Mouse (Mus musculus) testis, adult 2 months (tissue): ENCODE measurements around the gene Rab40c. TPM values are rescaled to one million over a fixed set of nuclear protein-coding genes. Genes with fewer than 3 reads are reported as not detected.

ENCODE experiments used
- H3K27ac ChIP-seq: fragments of 200-500 bp; 2 replicates; pipeline ENCODE4 v1.5.1; 2012; ENCODE audit warnings: low read depth, low read length; ENCODE audit not compliant: control insufficient read depth, insufficient read depth
- H3K27me3 ChIP-seq: fragments of 200-500 bp; 2 replicates; pipeline ENCODE4 v1.6.1; 2012; ENCODE audit warnings: mild to moderate bottlenecking, low read length, moderate library complexity; ENCODE audit not compliant: control insufficient read depth, insufficient read depth
- H3K36me3 ChIP-seq: fragments of 200-500 bp; 2 replicates; pipeline ENCODE4 v1.6.1; 2012; ENCODE audit warnings: mild to moderate bottlenecking, low read length; ENCODE audit not compliant: control insufficient read depth, insufficient read depth
- H3K4me1 ChIP-seq: fragments of 200-500 bp; 2 replicates; pipeline ENCODE4 v1.6.1; 2012; ENCODE audit warnings: low read length; ENCODE audit not compliant: control insufficient read depth, insufficient read depth
- H3K4me3 ChIP-seq: fragments of 200-500 bp; 2 replicates; pipeline ENCODE4 v1.5.1; 2012; ENCODE audit warnings: low read depth, mild to moderate bottlenecking, low read length, moderate library complexity, mixed read lengths; ENCODE audit not compliant: control insufficient read depth
- CTCF ChIP-seq: fragments of 200-500 bp; IDR thresholded peaks from 2 replicates; pipeline ENCODE4 v1.5.1; 2012; ENCODE audit warnings: low read depth, mild to moderate bottlenecking, inconsistent platforms, low read length, moderate library complexity; ENCODE audit not compliant: control insufficient read depth, insufficient read depth, insufficient replicate concordance
- POLR2A ChIP-seq: fragments of 200-500 bp; IDR thresholded peaks from 2 replicates; pipeline ENCODE4 v1.6.1; 2012; ENCODE audit warnings: low read depth, mild to moderate bottlenecking, inconsistent platforms, low read length, moderate library complexity; ENCODE audit not compliant: control insufficient read depth
- polyA plus RNA-seq: library from polyadenylated mRNA; depleted of rRNA; stranded (reverse); fragments of >200 nt; gene quantifications from 2 replicates; pipeline ENCODE4 v1.2.3, GENCODE M21; 2012

The Rab40c gene
- polyA plus RNA-seq, 1 experiment: 31.9 TPM

- H3K4me1 ChIP-seq: no peaks in the 10 kb centered on the region
- H3K27ac ChIP-seq: no peak overlapping the region
- H3K4me3 ChIP-seq: no peak overlapping the region
- TF ChIP-seq CTCF: no peak
- TF ChIP-seq POLR2A: no peak
- H3K27me3 ChIP-seq: no peaks in the 10 kb centered on the region
- no peaks in the 10 kb centered on the region for H3K36me3 ChIP-seq
Measured at GRCm38 (mm10) chr17:25958771-25959494, 39.4 kb upstream of the Rab40c start.

- Histone ChIP-seq H3K27me3 (no peaks in the 10 kb centered on the region), H3K27ac (no peak overlapping the region), H3K4me1 (no peaks in the 10 kb centered on the region), H3K36me3 (no peaks in the 10 kb centered on the region), H3K4me3 (no peak overlapping the region)
- TF ChIP-seq POLR2A (no peak), CTCF (no peak)
Measured at GRCm38 (mm10) chr17:25957586-25958051, 38.1 kb upstream of the Rab40c start.

GRCm38 (mm10) chr17:25956631-25957030 lies 37.1 kb upstream of the Rab40c start:
- no peaks in the 10 kb centered on the region for H3K36me3 ChIP-seq

DNA sequence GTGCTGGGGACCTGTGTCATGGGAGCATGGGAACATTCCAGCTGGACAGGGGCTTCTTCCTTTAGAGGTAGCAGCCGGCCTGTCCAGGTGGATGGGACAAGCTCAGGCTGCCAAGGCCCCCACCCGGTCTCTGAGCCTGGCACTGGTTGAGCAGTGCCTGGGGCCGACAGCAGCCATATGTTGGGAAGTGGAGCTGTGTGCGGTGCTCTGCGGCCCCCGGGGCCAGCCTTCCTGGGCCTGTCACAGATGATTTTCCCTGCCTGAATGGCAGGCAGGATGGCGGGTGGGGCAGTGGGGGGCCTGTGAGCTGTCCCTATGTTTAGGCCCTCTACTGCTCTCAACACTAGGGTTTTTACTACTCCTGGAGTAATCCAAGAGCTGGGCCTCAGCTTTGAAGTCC lies 36.7 kb upstream of the Rab40c start:
- no peak overlapping the region for H3K27ac ChIP-seq
- H3K4me1 ChIP-seq: peaks cover 3% of the 10 kb centered on the region
- H3K27me3 ChIP-seq: no peaks in the 10 kb centered on the region
- TF ChIP-seq POLR2A: no peak
- TF ChIP-seq CTCF: no peak
- no peaks in the 10 kb centered on the region for H3K36me3 ChIP-seq
- H3K4me3 ChIP-seq: no peak overlapping the region

More at GRCm38 (mm10) chr17:25956631-25957030, 37.1 kb upstream of the Rab40c start:
- no peaks in the 10 kb centered on the region for H3K27me3 ChIP-seq
- TF ChIP-seq POLR2A (no peak), CTCF (no peak)
- peaks cover 3% of the 10 kb centered on the region for H3K4me1 ChIP-seq
- H3K27ac ChIP-seq: no peak overlapping the region
- H3K4me3 ChIP-seq: no peak overlapping the region

- no peaks in the 10 kb centered on the region for H3K27me3 ChIP-seq
- H3K36me3 ChIP-seq: no peaks in the 10 kb centered on the region
- TF ChIP-seq CTCF: no peak
- TF ChIP-seq POLR2A: no peak
- H3K4me3 ChIP-seq: no peak overlapping the region
- no peak overlapping the region for H3K27ac ChIP-seq
- peaks cover 3% of the 10 kb centered on the region for H3K4me1 ChIP-seq
Measured at GRCm38 (mm10) chr17:25955736-25956135, 36.2 kb upstream of the Rab40c start.

DNA sequence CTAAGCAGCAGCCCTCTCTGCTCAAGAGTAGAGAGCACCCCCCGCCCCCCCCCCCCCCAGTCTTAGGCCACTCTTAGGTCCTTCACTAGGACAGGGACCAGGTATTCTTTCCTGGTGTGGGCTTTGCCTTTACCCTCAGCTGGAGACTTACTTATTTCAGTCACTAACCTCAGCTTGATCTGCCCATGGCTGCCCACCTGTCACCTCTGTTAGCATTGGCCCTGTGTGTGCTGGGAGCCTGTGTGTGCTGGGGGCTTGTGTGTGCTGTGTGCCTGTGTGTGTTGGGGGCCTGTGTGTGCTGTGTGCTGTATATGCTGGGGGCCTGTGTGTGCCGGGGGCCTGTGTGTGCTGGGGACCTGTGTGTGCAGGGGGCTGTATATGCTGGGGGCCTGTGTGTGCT lies 35.1 kb upstream of the Rab40c start:
- Histone ChIP-seq H3K4me1 (peaks cover 3% of the 10 kb centered on the region), H3K4me3 (no peak overlapping the region), H3K27me3 (no peaks in the 10 kb centered on the region), H3K36me3 (no peaks in the 10 kb centered on the region), H3K27ac (no peak overlapping the region)
- TF ChIP-seq POLR2A (no peak), CTCF (no peak)

DNA sequence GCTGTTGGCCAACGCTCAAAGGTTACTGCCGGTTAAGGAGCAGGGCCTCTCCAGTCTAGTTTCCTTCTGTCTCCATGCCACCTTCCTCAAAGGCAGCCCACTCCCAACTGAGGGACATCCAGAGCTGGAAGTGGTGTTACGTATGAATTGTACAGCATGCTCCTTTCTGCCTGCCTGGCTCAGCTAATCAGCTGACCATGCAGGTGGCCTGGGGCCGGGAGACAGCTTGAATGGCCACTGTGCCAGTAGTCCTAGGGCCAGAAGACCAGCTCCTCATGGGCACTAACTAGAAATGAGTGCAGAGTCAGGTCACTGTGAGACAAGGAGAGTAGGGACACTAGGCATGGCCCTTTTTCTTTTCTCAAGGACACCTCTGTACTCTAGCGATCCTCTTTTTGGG lies 33.6 kb upstream of the Rab40c start:
- Histone ChIP-seq H3K27ac (no peak overlapping the region), H3K36me3 (no peaks in the 10 kb centered on the region), H3K27me3 (no peaks in the 10 kb centered on the region), H3K4me1 (peaks cover 3% of the 10 kb centered on the region), H3K4me3 (no peak overlapping the region)
- no peak for TF ChIP-seq POLR2A
- TF ChIP-seq CTCF: no peak
